Mouse (Mus musculus) G1E (cell line): ENCODE data around the gene Akr1b3.

Experiments used
- CTCF ChIP-seq: IDR thresholded peaks from 2 replicates; pipeline ENCODE4 v1.5.1; 2012; ENCODE audit warnings: low read depth, low read length, inconsistent platforms, mixed read lengths
- GATA1 ChIP-seq: IDR thresholded peaks from 2 replicates; pipeline ENCODE4 v1.6.1; 2012; ENCODE audit warnings: borderline replicate concordance, low read length, inconsistent platforms, mixed read lengths
- POLR2AphosphoS5 ChIP-seq: IDR thresholded peaks from 2 replicates; pipeline ENCODE4 v1.6.1; 2012; ENCODE audit warnings: low read depth, low read length, inconsistent platforms; ENCODE audit not compliant: insufficient replicate concordance
- TAL1 ChIP-seq: conservative IDR thresholded peaks from 2 replicates; pipeline ENCODE4 v1.6.1; 2012; ENCODE audit warnings: low read depth, low read length, inconsistent platforms, mixed read lengths

DNA sequence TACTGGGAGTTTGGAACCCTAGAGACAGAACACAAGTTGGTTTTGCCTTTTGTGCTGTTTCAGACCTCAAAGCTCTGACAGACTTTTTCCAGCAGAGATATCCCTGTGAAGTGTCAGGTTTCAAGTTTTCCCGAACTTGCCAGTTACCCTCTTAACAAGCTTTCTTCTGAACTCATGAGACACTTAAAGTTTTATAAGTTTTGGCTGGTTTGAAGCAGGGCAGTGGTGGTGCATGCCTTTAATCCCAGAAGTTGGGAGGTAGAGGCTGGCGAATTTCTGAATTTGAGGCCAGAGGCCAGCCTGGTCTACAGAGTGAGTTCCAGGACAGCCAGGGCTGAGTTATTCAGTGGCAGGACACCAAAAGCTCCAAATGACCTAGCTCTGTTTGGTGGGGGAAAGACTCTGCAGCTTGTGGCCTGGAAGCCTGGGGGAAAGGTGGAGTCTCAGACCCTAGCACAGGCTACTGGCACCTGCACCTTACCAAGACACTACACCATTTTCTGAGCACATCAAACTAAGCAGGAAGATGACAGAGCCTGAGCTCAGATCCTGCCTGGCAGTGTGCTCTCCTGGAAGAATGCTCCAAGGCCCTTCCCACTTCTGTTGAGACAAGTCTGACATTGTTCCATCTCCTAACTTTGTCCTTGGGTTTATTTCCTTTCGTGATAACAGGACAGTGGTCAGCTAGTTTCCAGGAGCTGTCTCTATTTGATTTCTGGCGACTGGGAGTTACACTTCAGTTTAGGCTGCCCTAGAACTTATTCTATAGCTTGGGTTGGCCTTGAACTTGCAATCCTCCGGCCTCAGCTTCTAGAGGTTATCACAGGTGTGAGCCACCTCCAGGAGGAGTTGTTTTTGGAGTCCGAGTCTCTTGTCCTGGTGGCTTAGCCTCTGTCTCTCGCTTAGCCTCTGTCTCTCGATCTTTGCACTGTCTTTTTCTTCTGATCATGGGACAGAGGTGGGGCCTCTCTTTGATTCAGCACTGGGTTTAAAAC lies 37.4 kb upstream of the Akr1b3 start:
- TF ChIP-seq TAL1 (no peak), CTCF (no peak), POLR2AphosphoS5 (no peak), GATA1 (no peak)
